Comparison of ENCODE assay signal across 9 mouse cellular contexts in the genomic region with DNA sequence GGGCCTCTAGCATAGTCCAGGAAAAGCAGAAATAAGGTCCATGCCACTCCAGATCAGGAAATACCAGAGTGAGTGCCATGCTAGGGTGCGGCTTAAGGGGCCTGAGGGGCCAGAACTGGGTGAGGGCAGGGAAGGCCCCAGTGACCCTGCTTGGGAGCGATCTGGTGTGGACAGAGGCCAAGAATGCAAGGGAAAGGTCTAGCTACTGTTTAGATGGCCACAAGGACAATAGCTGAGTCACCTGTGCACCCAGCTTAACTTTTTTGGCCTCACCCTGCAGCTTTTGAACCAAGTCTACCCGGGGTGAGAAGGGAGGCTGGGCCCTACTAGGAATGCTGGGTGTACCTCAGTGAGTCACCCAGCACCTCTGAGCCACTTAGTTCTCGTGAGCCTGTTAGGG. TPM values are rescaled to one million over a fixed set of nuclear protein-coding genes. Genes with fewer than 3 reads are reported as not detected.
DNase-seq lines count a peak whose midpoint lies in the region; ATAC-seq lines count a peak whose summit lies in the region.
"Had no signal": no experiment of that assay in that cellular context is flagged by ENCODE, and none has a peak within 500 bp of the region (broad histone marks: within the 10 kb centered on the region; RNA-seq: fewer than 3 reads in every experiment).

No protein-coding gene starts in this region.

- H3K4me2 ChIP-seq in limb, embryonic 15.5 days, result peak overlapping the region; percentile 86

- no peak for ATAC-seq in limb, embryonic 15.5 days (ENCODE audit: insufficient number of reproducible peaks, low FRiP score, low TSS enrichment, low read depth)

- H3K36me3 ChIP-seq in hindbrain, embryonic 10.5 days, result no peaks in the 10 kb centered on the region
- H3K36me3 ChIP-seq in limb, embryonic 15.5 days, result no peaks in the 10 kb centered on the region

- intact Hi-C loops in gastrocnemius, postnatal 36 days (cut with DNase I), result no loop called here

- H3K9me3 ChIP-seq in hindbrain, embryonic 10.5 days, result no peaks in the 10 kb centered on the region
- H3K9me3 ChIP-seq in limb, embryonic 15.5 days, result no peaks in the 10 kb centered on the region

- no peak overlapping the region for H3K27ac ChIP-seq in hindbrain, embryonic 10.5 days
- H3K27ac ChIP-seq in limb, embryonic 15.5 days, result no peak overlapping the region; the same call in 1 of the 2 replicates

- 0 out of 2 replicates have a peak overlapping the region, but pooled peaks have one; percentile 26 for H3K9ac ChIP-seq in limb, embryonic 15.5 days

- peak; percentile 57 to 76 for DNase-seq in urinary bladder, adult 18-20 months (ENCODE audit: low spot score in 2 of 2)
- DNase-seq in urinary bladder, postnatal 10 days (ENCODE audit: low spot score), result no peak
- no peak for DNase-seq in hindbrain, embryonic 10.5 days (ENCODE audit: low spot score)
- peak; percentile 30 for DNase-seq in naive thymus-derived CD4-positive, alpha-beta T cell, adult 2 months (ENCODE audit: low read depth)
- DNase-seq in frontal cortex, adult 2 months (ENCODE audit: extremely low spot score in 1 of 2, low spot score in 1 of 2), result no peak
- DNase-seq in gastrocnemius, postnatal 36 days, result no peak
- DNase-seq in layer of hippocampus, postnatal 14 days (ENCODE audit: low spot score in 2 of 2), result no peak

- WGBS in hindbrain, embryonic 10.5 days, result 73% methylated on average over 4 of the region's 4 CpGs
- WGBS in limb, embryonic 15.5 days, result 59% methylated on average over 4 of the region's 4 CpGs

- H3K4me1 ChIP-seq in hindbrain, embryonic 10.5 days (replicated peaks), result peaks cover 20% of the 10 kb centered on the region
- peaks cover 24% of the 10 kb centered on the region for H3K4me1 ChIP-seq in limb, embryonic 15.5 days

- peak overlapping the region; percentile 64 for H3K4me3 ChIP-seq in hindbrain, embryonic 10.5 days
- H3K4me3 ChIP-seq in limb, embryonic 15.5 days, result peak overlapping the region; percentile 52

- H3K27me3 ChIP-seq in hindbrain, embryonic 10.5 days (ENCODE audit: insufficient read depth, poor library complexity, severe bottlenecking), result peaks cover 68% of the 10 kb centered on the region
- peaks cover 11% of the 10 kb centered on the region; the same call in 1 of the 2 replicates for H3K27me3 ChIP-seq in limb, embryonic 15.5 days

RNA-seq across cellular contexts. Expression of a gene that starts 0.9 kb away (rescaled TPM):
- 0.18 and 0.47 TPM in 2 replicates for polyA plus RNA-seq in hindbrain, embryonic 10.5 days (2016; fragmentation: Nextera tagmentation; extraction: Ambion mirVana)
- 0.93 and 1.1 TPM in 2 replicates for polyA plus RNA-seq in limb, embryonic 15.5 days (2015; fragmentation: Nextera tagmentation; extraction: Ambion mirVana)
- polyA plus RNA-seq in frontal cortex, adult 2 months (2012; rRNA removed), result 2.2 and 2.5 TPM in 2 replicates
- under 1 TPM; 0.37 to 0.41 TPM for total RNA-seq in gastrocnemius, postnatal 36 days (2021)
- 1 to 10 TPM; 1.8 to 2.0 TPM for total RNA-seq in layer of hippocampus, postnatal 14 days (2021)

RNA-seq across cellular contexts. Expression of a gene that starts 1.1 kb away (rescaled TPM):
- 0.77 and 1.1 TPM in 2 replicates for polyA plus RNA-seq in hindbrain, embryonic 10.5 days (2016; fragmentation: Nextera tagmentation; extraction: Ambion mirVana)
- 2.8 and 3.7 TPM in 2 replicates for polyA plus RNA-seq in limb, embryonic 15.5 days (2015; fragmentation: Nextera tagmentation; extraction: Ambion mirVana)
- polyA plus RNA-seq in frontal cortex, adult 2 months (2012; rRNA removed), result 7.9 and 8.3 TPM in 2 replicates
- total RNA-seq in gastrocnemius, postnatal 36 days (2021), result 1 to 10 TPM; 4.6 to 6.6 TPM
- total RNA-seq in layer of hippocampus, postnatal 14 days (2021), result 10 to 100 TPM; 11.6 to 13.1 TPM

RNA-seq across cellular contexts. Expression of a gene that starts 23.0 kb away (rescaled TPM):
- polyA plus RNA-seq in hindbrain, embryonic 10.5 days (2016; fragmentation: Nextera tagmentation; extraction: Ambion mirVana), result 0.68 and 0.88 TPM in 2 replicates
- polyA plus RNA-seq in limb, embryonic 15.5 days (2015; fragmentation: Nextera tagmentation; extraction: Ambion mirVana), result 0.32 and 0.46 TPM in 2 replicates
- 0.65 and 0.86 TPM in 2 replicates for polyA plus RNA-seq in frontal cortex, adult 2 months (2012; rRNA removed)
- not detected for total RNA-seq in gastrocnemius, postnatal 36 days (2021)
- under 1 TPM in 1 of 2 experiments, not detected in 1; 0.36 TPM for total RNA-seq in layer of hippocampus, postnatal 14 days (2021)

RNA-seq across cellular contexts. Expression of a gene that starts 35.9 kb away (rescaled TPM):
- polyA plus RNA-seq in hindbrain, embryonic 10.5 days (2016; fragmentation: Nextera tagmentation; extraction: Ambion mirVana), result not detected in 2 replicates
- polyA plus RNA-seq in limb, embryonic 15.5 days (2015; fragmentation: Nextera tagmentation; extraction: Ambion mirVana), result not detected in 2 replicates
- not detected in 2 replicates for polyA plus RNA-seq in frontal cortex, adult 2 months (2012; rRNA removed)
- 1 to 10 TPM in 1 of 2 experiments, not detected in 1; 1.2 TPM for total RNA-seq in gastrocnemius, postnatal 36 days (2021)
- not detected for total RNA-seq in layer of hippocampus, postnatal 14 days (2021)
- polyA plus RNA-seq: brain, embryonic 14.5 days had no signal

RNA-seq across cellular contexts. Expression of a gene that starts 36.5 kb away (rescaled TPM):
- not detected in 2 replicates for polyA plus RNA-seq in hindbrain, embryonic 10.5 days (2016; fragmentation: Nextera tagmentation; extraction: Ambion mirVana)
- polyA plus RNA-seq in limb, embryonic 15.5 days (2015; fragmentation: Nextera tagmentation; extraction: Ambion mirVana), result not detected in 2 replicates
- polyA plus RNA-seq in frontal cortex, adult 2 months (2012; rRNA removed), result not detected in 2 replicates
- not detected for total RNA-seq in gastrocnemius, postnatal 36 days (2021)
- total RNA-seq in layer of hippocampus, postnatal 14 days (2021), result under 1 TPM in 1 of 2 experiments, not detected in 1; 0.31 TPM
- polyA plus RNA-seq: brain, embryonic 14.5 days had no signal

Comparison
In these comparisons a context has a peak if more than half of its experiments do, and no peak if none do; other contexts are left out.
1. DNase-seq: peak in urinary bladder, adult 18-20 months (2 of 2) and naive thymus-derived CD4-positive, alpha-beta T cell, adult 2 months (single experiment); none in urinary bladder, postnatal 10 days (single experiment), hindbrain, embryonic 10.5 days (single experiment), frontal cortex, adult 2 months (0 of 2), gastrocnemius, postnatal 36 days (0 of 2) and layer of hippocampus, postnatal 14 days (0 of 2).